Mouse (Mus musculus) embryonic stem cell, embryonic (primary cell): ENCODE data around the gene Bpifa5.

Experiments used
- CTCF ChIA-PET, 4 experiments: fragments of 300-600 bp in 2 of 4; fragments of 350-600 bp in 2 of 4; sonication (Branson Sonifier 250); formaldehyde crosslinking; loops; one replicate each; lab custom pipeline; 2022; ENCODE audit warnings: inconsistent platforms in 2 of 4; lab: Charles Lee
- POLR2A ChIA-PET, 4 experiments: fragments of 300-600 bp in 2 of 4; fragments of 350-600 bp in 2 of 4; sonication (Branson Sonifier 250); formaldehyde crosslinking; loops; one replicate each; lab custom pipeline; 2022; ENCODE audit warnings: antibody characterized with exemption in 4 of 4, inconsistent platforms in 1 of 4; lab: Charles Lee

The Bpifa5 gene

GRCm38 (mm10) chr2:154192141-154192540 is 29.7 kb downstream of the Bpifa5 start:
- ChIA-PET POLR2A (no interaction called here), CTCF (interaction anchor here in 1 of 4 experiments (0.7 kb wide), 1 partner anchor 324 kb away, joined by 3 read pairs; no protein-coding TSS in a partner anchor)

DNA sequence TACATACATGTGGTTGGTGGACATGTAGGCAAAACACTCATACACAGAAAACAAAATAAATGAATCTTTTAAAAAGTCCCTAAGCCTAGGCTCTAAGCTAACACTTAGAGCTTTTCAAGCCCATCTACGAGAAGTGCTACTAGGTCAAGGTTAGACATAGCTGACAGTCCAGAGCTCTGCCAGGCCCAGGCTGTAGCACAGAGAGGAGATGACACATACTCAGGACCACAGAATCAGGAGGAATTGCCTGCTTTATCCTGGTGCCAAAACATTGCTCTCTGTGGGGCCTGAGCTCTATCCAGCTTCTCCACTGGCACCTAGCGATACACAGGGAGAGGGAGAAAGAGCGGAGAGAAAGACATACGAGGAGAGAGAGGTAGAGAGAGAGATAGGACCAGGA is 30.7 kb downstream of the Bpifa5 start:
- CTCF ChIA-PET: interaction anchor here in 3 of 4 experiments (1.0 to 1.2 kb wide), 3 partner anchors 14 to 22 kb away, joined by 3 to 4 read pairs (median 4); no protein-coding TSS in a partner anchor

GRCm38 (mm10) chr2:154193994-154194504 is 31.6 kb downstream of the Bpifa5 start:
- ChIA-PET CTCF (interaction anchor here in 2 of 4 experiments (0.6 to 0.8 kb wide), 2 partner anchors 107 to 226 kb away, joined by 3 read pairs; no protein-coding TSS in a partner anchor), POLR2A (interaction anchor here in 1 of 4 experiments (1.2 kb wide), 1 partner anchor 170 kb away, joined by 3 read pairs; no protein-coding TSS in a partner anchor)

More for the DNA sequence above, 30.7 kb downstream of the Bpifa5 start:
- POLR2A ChIA-PET: interaction anchor here in 1 of 4 experiments (1.2 kb wide), 1 partner anchor 171 kb away, joined by 3 read pairs; no protein-coding TSS in a partner anchor

GRCm38 (mm10) chr2:154197036-154197435 is 34.6 kb downstream of the Bpifa5 start:
- ChIA-PET POLR2A (interaction anchor here in 1 of 4 experiments (1.0 kb wide), 1 partner anchor 9 kb away, joined by 3 read pairs; no protein-coding TSS in a partner anchor), CTCF (interaction anchor here in 3 of 4 experiments (1.0 to 1.8 kb wide), 4 partner anchors 10 to 39 kb away, joined by 3 to 5 read pairs (median 4); no protein-coding TSS in a partner anchor)

DNA sequence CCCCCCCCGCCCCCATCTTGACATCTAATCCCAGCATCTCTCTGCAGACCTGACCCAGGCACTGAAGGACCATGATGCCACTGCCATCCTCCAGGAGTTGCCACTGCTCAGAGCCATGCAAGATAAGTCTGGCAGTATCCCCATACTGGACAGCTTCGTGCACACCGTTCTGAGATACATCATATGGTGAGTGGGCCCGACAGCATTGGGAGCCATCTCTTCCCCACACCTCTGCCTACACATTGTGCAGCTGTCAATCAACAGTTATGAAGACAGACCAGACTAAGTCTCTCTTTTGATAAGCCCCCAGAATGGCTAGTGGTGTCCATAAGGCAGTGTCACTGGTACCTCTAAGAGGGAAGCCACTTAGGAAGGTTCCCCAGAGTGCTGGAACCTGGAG is 42.2 kb downstream of the Bpifa5 start:
- ChIA-PET CTCF (no interaction called here), POLR2A (no interaction called here)

DNA sequence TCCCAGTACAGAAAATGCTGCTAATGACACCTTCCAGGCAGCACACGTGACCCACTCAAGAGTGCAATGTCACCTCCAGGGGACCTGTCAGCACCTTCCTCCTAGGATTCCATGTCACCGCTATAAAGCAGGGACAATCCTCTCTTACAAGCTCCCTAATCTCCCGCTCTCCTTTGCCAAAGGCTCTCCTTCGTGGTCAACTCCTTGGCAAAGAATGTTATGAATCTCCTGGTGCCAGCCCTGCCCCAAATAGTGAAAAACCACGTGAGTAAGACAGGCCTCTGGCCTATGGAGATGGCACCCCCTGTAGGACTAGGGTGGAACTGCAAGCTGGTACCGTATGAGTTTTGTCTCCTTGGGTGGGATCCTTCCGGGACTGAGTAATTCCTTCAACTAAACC is 44.5 kb downstream of the Bpifa5 start:
- ChIA-PET POLR2A (interaction anchor here (0.6 to 1.6 kb wide), 6 partner anchors 16 to 182 kb away, joined by 3 to 5 read pairs (median 4); partner anchors contain the start of gene Bpifb5 (in 2 of the 4)), CTCF (interaction anchor here (0.5 to 2.7 kb wide), 46 partner anchors 8 to 450 kb away, joined by 3 to 18 read pairs (median 3); partner anchors contain the start of genes Bpifb5 (in 2 of the 4), Cdk5rap1 (in 1 of the 4) and Snta1 (in 1 of the 4))

DNA sequence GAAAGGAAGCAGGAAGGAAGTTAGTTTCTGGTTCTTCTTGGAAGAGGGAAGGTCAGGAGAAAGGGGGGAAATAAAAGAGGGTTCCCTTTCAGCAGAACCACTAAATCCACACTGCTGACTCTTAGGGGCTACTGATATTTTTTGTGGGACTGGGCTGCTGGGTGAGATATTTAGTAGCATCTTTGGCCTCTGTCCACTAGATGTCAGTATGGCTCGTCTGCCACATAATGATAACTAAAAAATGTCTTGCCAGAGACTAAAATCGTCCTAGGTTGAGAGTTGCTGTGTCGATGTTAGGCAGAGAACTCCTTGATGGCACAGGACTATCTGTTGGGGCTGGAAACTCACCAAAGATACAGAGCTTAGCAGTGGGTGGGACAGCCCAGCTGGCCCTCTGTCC is 46.7 kb downstream of the Bpifa5 start:
- ChIA-PET POLR2A (interaction anchor here in 2 of 4 experiments (0.9 to 6.6 kb wide), 3 partner anchors 15 to 164 kb away, joined by 3 to 37 read pairs (median 3); partner anchors contain the start of genes Bpifb5 (in 1 of the 2) and Cdk5rap1 (in 1 of the 2)), CTCF (interaction anchor here (0.6 to 2.3 kb wide), 9 partner anchors 19 to 372 kb away, joined by 3 to 13 read pairs (median 4); no protein-coding TSS in a partner anchor)

DNA sequence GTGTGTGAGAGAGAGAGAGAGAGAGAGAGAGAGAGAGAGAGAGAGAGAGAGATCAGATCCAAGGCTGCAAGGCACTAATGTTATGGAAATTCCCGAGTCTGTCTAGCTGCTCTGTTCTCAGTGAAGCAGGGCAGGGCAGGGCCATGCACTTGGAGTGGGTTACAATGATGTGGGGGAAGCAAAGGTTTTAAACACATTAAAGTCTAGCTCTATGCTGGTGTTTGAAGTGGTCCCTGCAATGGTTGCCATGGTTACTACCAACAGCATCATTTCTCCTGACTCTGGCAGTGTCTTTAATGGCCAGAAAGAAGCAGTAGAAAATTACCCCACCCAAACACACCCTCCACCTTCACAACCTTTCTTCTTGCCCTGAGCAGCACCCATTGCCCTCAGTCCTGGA is 48.7 kb downstream of the Bpifa5 start:
- ChIA-PET POLR2A (interaction anchor here in 2 of 4 experiments (0.8 to 6.6 kb wide), 3 partner anchors 12 to 492 kb away, joined by 3 to 37 read pairs (median 3); partner anchors contain the start of gene Bpifb5 (in 2 of the 2)), CTCF (interaction anchor here in 3 of 4 experiments (0.6 to 2.3 kb wide), 6 partner anchors 12 to 179 kb away, joined by 3 to 7 read pairs (median 4); partner anchors contain the start of gene Bpifb5 (in 1 of the 3))

GRCm38 (mm10) chr2:154211881-154212280 is 49.5 kb downstream of the Bpifa5 start:
- CTCF ChIA-PET: interaction anchor here in 2 of 4 experiments (0.6 to 4.1 kb wide), 5 partner anchors 11 to 1582 kb away, joined by 3 to 27 read pairs (median 4); partner anchors contain the start of genes Bpifb5 (in 2 of the 2) and Snta1 (in 1 of the 2)
- POLR2A ChIA-PET: interaction anchor here in 1 of 4 experiments (1.0 to 6.6 kb wide), 2 partner anchors 12 to 161 kb away, joined by 4 to 37 read pairs; partner anchors contain the start of genes Bpifb5 and Cdk5rap1

GRCm38 (mm10) chr2:154215191-154215590 is 52.8 kb downstream of the Bpifa5 start:
- POLR2A ChIA-PET: interaction anchor here in 2 of 4 experiments (0.7 to 6.6 kb wide), 5 partner anchors 9 to 158 kb away, joined by 4 to 37 read pairs (median 5); partner anchors contain the start of genes Bpifb5 (in 1 of the 2) and Cdk5rap1 (in 1 of the 2)
- CTCF ChIA-PET: interaction anchor here (0.6 to 5.4 kb wide), 24 partner anchors 8 to 371 kb away, joined by 3 to 46 read pairs (median 3); partner anchors contain the start of genes Bpifb5 (in 4 of the 4) and Bpifb1 (in 1 of the 4)
